Mouse (Mus musculus) lung, postnatal 0 days (tissue): Measurements from ENCODE around the gene Camta1.

Source experiments
- CTCF ChIP-seq: IDR thresholded peaks from 2 replicates; pipeline ENCODE4 v1.5.1; 2016; ENCODE audit warnings: antibody characterized with exemption, mild to moderate bottlenecking
- EP300 ChIP-seq: IDR thresholded peaks from 2 replicates; pipeline ENCODE4 v1.6.1; 2016; ENCODE audit warnings: antibody characterized with exemption, mild to moderate bottlenecking, control low read depth

GRCm38 (mm10) chr4:151738875-151739274 lies 122.8 kb downstream of the Camta1 start:
- no peak for TF ChIP-seq EP300
- TF ChIP-seq CTCF = no peak
